Mouse (Mus musculus) retina, postnatal 7 days (tissue): ENCODE measurements around the gene Ccser1.
"Not testable (repeated sequence)": the region's sequence is repeated elsewhere in the genome, so short reads cannot be mapped to it uniquely, and the experiment has no call there.

ENCODE experiments used
- DNase-seq: peaks from one replicate; pipeline ENCODE4 v3.0.0-alpha.2; 2012; ENCODE audit warnings: low read depth, low spot score

Ccser1 gene

DNA sequence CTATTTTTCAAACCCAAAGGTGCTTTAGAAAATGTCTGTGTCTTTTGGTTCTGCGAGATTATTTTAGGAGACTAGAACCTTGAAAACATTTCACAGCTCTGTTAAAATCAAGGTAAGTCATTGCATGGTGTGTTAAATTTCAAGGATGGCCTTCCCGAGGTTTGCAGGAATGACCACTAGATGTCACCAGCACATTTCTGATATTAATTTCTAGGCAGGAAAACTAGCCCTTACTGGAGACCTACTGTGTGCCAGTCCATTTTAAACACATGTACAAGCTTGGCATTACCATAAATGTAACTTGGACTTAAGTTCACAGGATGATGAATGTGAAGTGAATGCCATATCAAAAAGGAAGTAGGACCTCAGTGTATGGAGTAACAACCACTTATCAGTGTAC lies 798.3 kb downstream of the Ccser1 start:
- no peak for DNase-seq

- DNase-seq = no peak
Observed at GRCm38 (mm10) chr6:62014374-62014773, 834.2 kb downstream of the Ccser1 start.

GRCm38 (mm10) chr6:62044454-62044853 lies 864.3 kb downstream of the Ccser1 start:
- no peak for DNase-seq

- DNase-seq = not testable (repeated sequence)
Observed at GRCm38 (mm10) chr6:62045042-62045441, 864.9 kb downstream of the Ccser1 start.

GRCm38 (mm10) chr6:62055276-62055675 lies 875.2 kb downstream of the Ccser1 start:
- no peak for DNase-seq

DNA sequence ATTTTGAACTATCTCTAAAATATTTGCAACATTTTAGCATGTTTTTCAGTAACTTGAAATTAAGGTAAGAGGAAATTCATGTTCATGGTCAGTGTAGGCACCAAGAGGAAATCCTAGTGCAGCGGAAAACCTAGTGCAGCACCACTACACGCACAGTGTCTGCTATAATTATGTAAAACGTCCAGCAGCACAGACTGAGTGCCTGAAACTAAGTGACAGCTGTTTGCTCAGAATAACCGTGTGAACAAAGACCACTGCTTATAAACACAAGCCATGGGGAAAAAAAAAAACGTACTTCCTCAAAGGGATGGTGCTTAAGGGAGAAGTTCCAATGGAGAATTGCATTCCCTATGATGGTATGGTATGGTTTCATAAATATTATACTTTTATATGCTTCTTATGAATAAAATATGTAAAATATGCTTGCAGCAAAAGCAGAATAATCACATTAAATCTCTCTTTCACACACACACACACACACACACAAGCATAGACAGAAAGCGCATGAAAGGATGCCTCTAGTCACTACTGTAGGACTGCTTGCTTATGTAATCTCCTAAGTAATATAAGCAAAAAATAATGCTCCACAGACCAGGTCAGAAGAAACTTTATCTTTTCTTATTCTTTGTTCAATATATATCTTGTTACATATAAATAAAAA lies 886.4 kb downstream of the Ccser1 start:
- no peak for DNase-seq

DNA sequence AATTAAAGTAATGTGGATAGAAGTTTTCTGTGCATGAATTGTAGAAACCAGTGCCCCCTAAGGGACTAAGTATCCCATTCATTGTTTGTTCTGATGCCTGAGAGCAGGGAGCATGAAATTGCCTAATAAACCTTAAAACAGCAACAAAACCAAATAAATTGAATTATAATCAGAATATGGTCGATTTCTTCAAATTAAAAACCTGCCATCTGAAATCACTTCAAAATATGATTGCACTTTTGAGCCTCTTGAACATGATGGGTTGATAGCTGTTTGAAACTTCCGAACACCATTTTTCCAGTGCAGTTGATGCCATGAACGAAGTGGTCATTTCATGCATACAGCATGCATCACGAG lies 886.9 kb downstream of the Ccser1 start:
- DNase-seq = no peak

GRCm38 (mm10) chr6:62105464-62105863 lies 925.3 kb downstream of the Ccser1 start:
- DNase-seq = no peak

- no peak for DNase-seq
Observed at GRCm38 (mm10) chr6:62132531-62132930, 952.4 kb downstream of the Ccser1 start.

- DNase-seq = no peak
Observed at GRCm38 (mm10) chr6:62160320-62160719, 980.2 kb downstream of the Ccser1 start.

DNA sequence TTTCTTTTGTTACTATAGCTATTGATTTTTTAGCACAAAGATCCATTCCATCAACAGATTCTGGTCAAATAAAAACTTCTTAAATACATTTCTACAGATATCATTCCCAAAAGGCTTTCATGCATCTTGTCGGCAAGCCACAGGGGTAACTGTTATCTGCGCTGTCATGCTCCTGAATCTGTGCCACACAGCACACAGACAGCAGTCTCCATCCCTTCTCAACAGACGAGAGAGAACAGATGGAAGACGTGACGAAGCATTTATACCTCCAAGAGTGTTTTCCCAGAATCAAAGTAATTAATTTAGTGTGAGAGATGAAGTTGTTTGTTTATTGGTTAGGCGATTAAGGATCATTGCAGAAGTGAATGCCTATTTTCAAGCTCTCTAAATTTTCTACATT lies 982.5 kb downstream of the Ccser1 start:
- no peak for DNase-seq

- no peak for DNase-seq
Observed at GRCm38 (mm10) chr6:62163826-62164225, 983.7 kb downstream of the Ccser1 start.

GRCm38 (mm10) chr6:62196496-62197188 lies 1016.5 kb downstream of the Ccser1 start:
- no peak for DNase-seq

- no peak for DNase-seq
Observed at GRCm38 (mm10) chr6:62198768-62199167, 1018.6 kb downstream of the Ccser1 start.

- no peak for DNase-seq
Observed at GRCm38 (mm10) chr6:62205013-62205412, 1024.9 kb downstream of the Ccser1 start.

- DNase-seq = no peak
Observed at GRCm38 (mm10) chr6:62221856-62222255, 1041.7 kb downstream of the Ccser1 start.

DNA sequence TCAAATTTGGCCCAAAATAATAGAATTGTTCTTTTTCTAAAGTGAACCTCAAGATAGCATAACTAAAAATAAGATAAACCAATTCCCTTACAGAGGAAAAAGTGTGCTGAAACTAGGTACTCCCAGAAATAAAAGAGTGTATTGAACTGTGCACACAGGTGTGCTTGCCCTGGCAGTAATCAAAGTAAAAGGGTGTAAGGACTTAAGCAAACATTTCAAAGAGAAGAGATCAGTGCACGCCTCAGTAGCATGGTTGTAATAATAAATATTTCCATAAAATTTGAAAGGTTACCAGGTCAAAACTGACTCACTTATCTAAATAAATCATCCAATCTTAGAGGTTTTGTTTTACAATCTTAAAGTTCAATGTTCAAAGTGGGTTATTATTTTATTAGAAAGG lies 1083.8 kb downstream of the Ccser1 start:
- no peak for DNase-seq

GRCm38 (mm10) chr6:62264525-62264924 lies 1084.4 kb downstream of the Ccser1 start:
- no peak for DNase-seq

- DNase-seq = no peak
Observed at GRCm38 (mm10) chr6:62281256-62281655, 1101.1 kb downstream of the Ccser1 start.

GRCm38 (mm10) chr6:62301576-62302312 lies 1121.6 kb downstream of the Ccser1 start:
- no peak for DNase-seq

- no peak for DNase-seq
Observed at GRCm38 (mm10) chr6:62318627-62319026, 1138.5 kb downstream of the Ccser1 start.

DNA sequence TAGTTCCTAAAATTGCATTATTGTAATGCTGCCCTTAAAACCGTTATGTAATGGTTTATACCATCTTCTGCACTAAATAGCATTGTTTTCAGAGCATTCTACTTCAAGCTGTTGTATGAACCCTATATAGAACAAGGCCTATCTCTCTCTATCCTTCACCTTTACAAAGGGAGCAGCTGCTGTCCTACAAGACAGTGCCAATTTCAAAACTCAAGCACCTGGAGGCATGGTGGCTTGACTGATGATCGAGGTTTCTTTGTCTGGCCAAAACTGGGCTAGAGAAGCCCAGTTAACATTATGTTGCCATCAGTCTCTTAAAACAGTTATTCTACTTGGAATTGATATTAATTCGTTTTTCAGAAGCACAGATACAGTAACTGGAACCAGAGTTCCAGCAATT lies 1160.2 kb downstream of the Ccser1 start:
- no peak for DNase-seq

GRCm38 (mm10) chr6:62367802-62368201 lies 1187.7 kb downstream of the Ccser1 start:
- DNase-seq = no peak
